ENCODE assay signal across 8 mouse cellular contexts in genomic region chr7:27542392-27543033, GRCm38 (mm10). TPM values are rescaled to one million over a fixed set of nuclear protein-coding genes. Genes with fewer than 3 reads are reported as not detected.
DNase-seq lines count a peak whose midpoint lies in the region; ATAC-seq and TF ChIP-seq lines count a peak whose summit lies in the region.

No protein-coding gene starts in this region.

- peak overlapping the region; percentile 20 for H3K27ac ChIP-seq in bone marrow macrophage, adult 2 months (ENCODE audit: insufficient read depth, low read depth, low read length)
- peak overlapping the region; percentile 48; the same call in 1 of the 2 replicates for H3K27ac ChIP-seq in embryonic facial prominence, embryonic 15.5 days (replicated peaks)
- H3K27ac ChIP-seq in limb, embryonic 14.5 days (replicated peaks; ENCODE audit: low read depth, low read length), result no peak overlapping the region
- H3K27ac ChIP-seq in midbrain, embryonic 16.5 days (ENCODE audit: low read length), result peak overlapping the region; percentile 59

- H3K9ac ChIP-seq in embryonic facial prominence, embryonic 15.5 days, result peak overlapping the region; percentile 39
- peak overlapping the region; percentile 59 for H3K9ac ChIP-seq in limb, embryonic 14.5 days (ENCODE audit: low read depth, low read length, severe bottlenecking)
- H3K9ac ChIP-seq in midbrain, embryonic 16.5 days (ENCODE audit: low read depth, low read length), result peak overlapping the region; percentile 86

- peak overlapping the region; percentile 89 for H3K4me2 ChIP-seq in embryonic facial prominence, embryonic 15.5 days (replicated peaks)
- H3K4me2 ChIP-seq in limb, embryonic 14.5 days (replicated peaks; ENCODE audit: low read depth, low read length, severe bottlenecking), result peak overlapping the region; percentile 71
- H3K4me2 ChIP-seq in midbrain, embryonic 16.5 days (ENCODE audit: low read length), result peak overlapping the region; percentile 82

- no peak for TF ChIP-seq POLR2A in bone marrow macrophage, adult 2 months (IDR thresholded peaks at IDR 0.05; ENCODE audit: borderline replicate concordance, low read depth, low read length)
- 0 out of 2 replicates have a peak, but pooled peaks have one; percentile 43 for TF ChIP-seq POLR2A in limb, embryonic 14.5 days (IDR thresholded peaks at IDR 0.05; ENCODE audit: borderline replicate concordance, extremely low read depth, insufficient read depth, insufficient read length)

- 1% methylated on average over 30 of the region's 30 CpGs for WGBS in embryonic facial prominence, embryonic 15.5 days
- WGBS in limb, embryonic 14.5 days, result 2% methylated on average over 30 of the region's 30 CpGs
- 3% methylated on average over 30 of the region's 30 CpGs for WGBS in midbrain, embryonic 16.5 days

- peaks cover 27% of the 10 kb centered on the region for H3K36me3 ChIP-seq in embryonic facial prominence, embryonic 15.5 days
- peaks cover 25% of the 10 kb centered on the region for H3K36me3 ChIP-seq in limb, embryonic 14.5 days (ENCODE audit: control insufficient read depth, insufficient read depth, low read length)
- peaks cover 6% of the 10 kb centered on the region for H3K36me3 ChIP-seq in midbrain, embryonic 16.5 days (ENCODE audit: control insufficient read depth, insufficient read depth, low read length)

- DNase-seq in B cell, adult 2 months, result peak; percentile 87 to 88
- DNase-seq in heart, adult 9 months (ENCODE audit: low spot score in 2 of 2), result peak; percentile 75 to 77
- peak; percentile 77 for DNase-seq in kidney, adult 9 months
- peak; percentile 89 for DNase-seq in limb, embryonic 14.5 days (ENCODE audit: low spot score)
- peak; percentile 68 to 78 for DNase-seq in spleen, postnatal 14 days (ENCODE audit: low spot score in 2 of 2)

- peak overlapping the region; percentile 58 for H3K4me3 ChIP-seq in bone marrow macrophage, adult 2 months (ENCODE audit: insufficient read depth, low read length)
- H3K4me3 ChIP-seq in embryonic facial prominence, embryonic 15.5 days (replicated peaks), result peak overlapping the region; percentile 56
- peak overlapping the region; percentile 54 for H3K4me3 ChIP-seq in limb, embryonic 14.5 days (replicated peaks; ENCODE audit: low read length)
- peak overlapping the region; percentile 70 for H3K4me3 ChIP-seq in midbrain, embryonic 16.5 days (ENCODE audit: low read depth, low read length)

- ATAC-seq in embryonic facial prominence, embryonic 15.5 days (ENCODE audit: insufficient number of reproducible peaks, low FRiP score, low TSS enrichment, low read depth), result peak; percentile 88
- ATAC-seq in limb, embryonic 14.5 days (ENCODE audit: low FRiP score, low read depth), result peak; percentile 93
- peak; percentile 95 for ATAC-seq in midbrain, embryonic 16.5 days

- H3K9me3 ChIP-seq in embryonic facial prominence, embryonic 15.5 days (replicated peaks), result no peaks in the 10 kb centered on the region
- no peaks in the 10 kb centered on the region for H3K9me3 ChIP-seq in limb, embryonic 14.5 days (ENCODE audit: control insufficient read depth, low read length)
- no peaks in the 10 kb centered on the region for H3K9me3 ChIP-seq in midbrain, embryonic 16.5 days (replicated peaks; ENCODE audit: control insufficient read depth, low read length, poor library complexity, severe bottlenecking)

- H3K27me3 ChIP-seq in embryonic facial prominence, embryonic 15.5 days, result no peaks in the 10 kb centered on the region
- H3K27me3 ChIP-seq in limb, embryonic 14.5 days (ENCODE audit: control insufficient read depth, insufficient read depth, low read length), result no peaks in the 10 kb centered on the region
- H3K27me3 ChIP-seq in midbrain, embryonic 16.5 days (ENCODE audit: control insufficient read depth, insufficient read depth, low read depth, low read length), result no peaks in the 10 kb centered on the region

- TF ChIP-seq CTCF in bone marrow macrophage, adult 2 months (IDR thresholded peaks at IDR 0.05; ENCODE audit: low read depth, low read length), result no peak

- H3K4me1 ChIP-seq in bone marrow macrophage, adult 2 months (ENCODE audit: control insufficient read depth, insufficient read depth, low read length), result peaks cover 32% of the 10 kb centered on the region
- peaks cover 17% of the 10 kb centered on the region for H3K4me1 ChIP-seq in embryonic facial prominence, embryonic 15.5 days
- peaks cover 10% of the 10 kb centered on the region; the same call in 1 of the 2 replicates for H3K4me1 ChIP-seq in limb, embryonic 14.5 days (ENCODE audit: control insufficient read depth, insufficient read depth, low read length)
- H3K4me1 ChIP-seq in midbrain, embryonic 16.5 days (ENCODE audit: control insufficient read depth, insufficient read depth, low read length), result peaks cover 16% of the 10 kb centered on the region

RNA-seq across cellular contexts. Expression of gene Pld3, which starts 10.5 kb away (rescaled TPM):
- polyA plus RNA-seq in bone marrow macrophage, adult 2 months (2012; ENCODE audit: insufficient read depth, insufficient read length, missing spikeins), result 397 TPM in 2 replicates
- 121 and 122 TPM in 2 replicates for polyA plus RNA-seq in embryonic facial prominence, embryonic 15.5 days (2015; fragmentation: Nextera tagmentation; extraction: Ambion mirVana)
- polyA plus RNA-seq in limb, embryonic 14.5 days (2012; rRNA removed), result 147 and 193 TPM in 2 replicates
- polyA plus RNA-seq in limb, embryonic 14.5 days (2014; fragmentation: Nextera tagmentation; extraction: Ambion mirVana), result 110 and 114 TPM in 2 replicates
- polyA plus RNA-seq in midbrain, embryonic 16.5 days (2015; fragmentation: Nextera tagmentation; extraction: Ambion mirVana), result 171 and 225 TPM in 2 replicates

RNA-seq across cellular contexts. Expression of gene 2310022A10Rik, which starts 10.5 kb away (rescaled TPM):
- 53.6 and 59.8 TPM in 2 replicates for polyA plus RNA-seq in bone marrow macrophage, adult 2 months (2012; ENCODE audit: insufficient read depth, insufficient read length, missing spikeins)
- 36.4 and 38.0 TPM in 2 replicates for polyA plus RNA-seq in embryonic facial prominence, embryonic 15.5 days (2015; fragmentation: Nextera tagmentation; extraction: Ambion mirVana)
- polyA plus RNA-seq in limb, embryonic 14.5 days (2012; rRNA removed), result 39.8 and 49.0 TPM in 2 replicates
- polyA plus RNA-seq in limb, embryonic 14.5 days (2014; fragmentation: Nextera tagmentation; extraction: Ambion mirVana), result 27.0 and 27.4 TPM in 2 replicates
- polyA plus RNA-seq in midbrain, embryonic 16.5 days (2015; fragmentation: Nextera tagmentation; extraction: Ambion mirVana), result 35.6 and 37.5 TPM in 2 replicates

RNA-seq across cellular contexts. Expression of gene Hipk4, which starts 19.4 kb away (rescaled TPM):
- 0.43 TPM in 1 of 2 replicates, not detected in the other for polyA plus RNA-seq in bone marrow macrophage, adult 2 months (2012; ENCODE audit: insufficient read depth, insufficient read length, missing spikeins)
- polyA plus RNA-seq in embryonic facial prominence, embryonic 15.5 days (2015; fragmentation: Nextera tagmentation; extraction: Ambion mirVana), result 0.77 and 1.1 TPM in 2 replicates
- 4.3 and 5.4 TPM in 2 replicates for polyA plus RNA-seq in limb, embryonic 14.5 days (2012; rRNA removed)
- 0.95 and 1.2 TPM in 2 replicates for polyA plus RNA-seq in limb, embryonic 14.5 days (2014; fragmentation: Nextera tagmentation; extraction: Ambion mirVana)
- 0.86 and 0.88 TPM in 2 replicates for polyA plus RNA-seq in midbrain, embryonic 16.5 days (2015; fragmentation: Nextera tagmentation; extraction: Ambion mirVana)

RNA-seq across cellular contexts. Expression of gene Prx, which starts 43.4 kb away (rescaled TPM):
- 0.57 and 0.68 TPM in 2 replicates for polyA plus RNA-seq in bone marrow macrophage, adult 2 months (2012; ENCODE audit: insufficient read depth, insufficient read length, missing spikeins)
- 5.1 and 6.7 TPM in 2 replicates for polyA plus RNA-seq in embryonic facial prominence, embryonic 15.5 days (2015; fragmentation: Nextera tagmentation; extraction: Ambion mirVana)
- polyA plus RNA-seq in limb, embryonic 14.5 days (2012; rRNA removed), result 6.3 and 6.6 TPM in 2 replicates
- 2.1 and 2.5 TPM in 2 replicates for polyA plus RNA-seq in limb, embryonic 14.5 days (2014; fragmentation: Nextera tagmentation; extraction: Ambion mirVana)
- polyA plus RNA-seq in midbrain, embryonic 16.5 days (2015; fragmentation: Nextera tagmentation; extraction: Ambion mirVana), result 1.5 TPM in 2 replicates

RNA-seq across cellular contexts. Expression of gene Akt2, which starts 48.8 kb away (rescaled TPM):
- 67.1 and 83.5 TPM in 2 replicates for polyA plus RNA-seq in bone marrow macrophage, adult 2 months (2012; ENCODE audit: insufficient read depth, insufficient read length, missing spikeins)
- 114 and 117 TPM in 2 replicates for polyA plus RNA-seq in embryonic facial prominence, embryonic 15.5 days (2015; fragmentation: Nextera tagmentation; extraction: Ambion mirVana)
- 96.6 and 110 TPM in 2 replicates for polyA plus RNA-seq in limb, embryonic 14.5 days (2012; rRNA removed)
- 112 and 119 TPM in 2 replicates for polyA plus RNA-seq in limb, embryonic 14.5 days (2014; fragmentation: Nextera tagmentation; extraction: Ambion mirVana)
- 49.9 and 57.0 TPM in 2 replicates for polyA plus RNA-seq in midbrain, embryonic 16.5 days (2015; fragmentation: Nextera tagmentation; extraction: Ambion mirVana)
